Mouse (Mus musculus) liver, embryonic 16.5 days (tissue): ENCODE results near the gene Gm5134. TPM values are rescaled to one million over a fixed set of nuclear protein-coding genes. Genes with fewer than 3 reads are reported as not detected.

Experiments used
- ATAC-seq: fragments of 200-750 bp; cut with Nextera tagmentation; 2 replicates; pipeline ENCODE4 v1.8.0; 2017; ENCODE audit warnings: low read depth, mild to moderate bottlenecking, moderate number of reproducible peaks, moderate library complexity
- H3K27ac ChIP-seq: fragments of 300-500 bp; sonication (generic); 2 replicates; pipeline ENCODE4 v1.5.1; 2014; ENCODE audit warnings: mild to moderate bottlenecking, low read length
- H3K27me3 ChIP-seq: fragments of 300-500 bp; sonication (generic); 2 replicates; pipeline ENCODE4 v1.6.1; 2014; ENCODE audit warnings: low read depth, low read length, mixed read lengths; ENCODE audit not compliant: control insufficient read depth, insufficient read depth
- H3K36me3 ChIP-seq: fragments of 300-500 bp; sonication (generic); 2 replicates; pipeline ENCODE4 v1.6.1; 2014; ENCODE audit warnings: mild to moderate bottlenecking; ENCODE audit not compliant: control insufficient read depth, insufficient read depth
- H3K4me1 ChIP-seq: fragments of 300-500 bp; sonication (generic); 2 replicates; pipeline ENCODE4 v1.6.1; 2014; ENCODE audit warnings: low read depth, low read length, mixed read lengths; ENCODE audit not compliant: control insufficient read depth
- H3K4me2 ChIP-seq: fragments of 300-500 bp; sonication (generic); 2 replicates; pipeline ENCODE4 v1.6.1; 2014; ENCODE audit warnings: low read depth, low read length, mixed read lengths
- H3K4me3 ChIP-seq: fragments of 300-500 bp; sonication (generic); 2 replicates; pipeline ENCODE4 v1.5.1; 2014; ENCODE audit warnings: low read depth, mild to moderate bottlenecking, low read length
- H3K9ac ChIP-seq: fragments of 300-500 bp; sonication (generic); 2 replicates; pipeline ENCODE4 v1.6.1; 2014; ENCODE audit warnings: low read depth, low read length
- H3K9me3 ChIP-seq: fragments of 300-500 bp; sonication (generic); replicated peaks from 2 replicates; pipeline ENCODE4 v1.6.1; 2016; ENCODE audit warnings: low read length; ENCODE audit not compliant: control insufficient read depth
- WGBS: fragments of 180-500 bp; shearing (Covaris S2); extraction: QIAGEN DNeasy Blood & Tissue Kit; methylation state at CpG from one replicate; pipeline ENCODE4 v1.1.7; 2014; ENCODE audit not compliant: insufficient replicate concordance; 5-methylcytosine and 5-hydroxymethylcytosine counted together
- polyA plus RNA-seq: library from polyadenylated mRNA; unstranded; fragments of >200 nt; fragmentation: Nextera tagmentation; extraction: Ambion mirVana; gene quantifications from 2 replicates; pipeline ENCODE4 v1.2.1, GENCODE M21; 2015

Gm5134 gene
- polyA plus RNA-seq, 1 experiment from 2014 or later: 0.06 TPM

GRCm38 (mm10) chr10:76001160-76001559, 46.8 kb downstream of the Gm5134 start:
- H3K9me3 ChIP-seq: no peaks in the 10 kb centered on the region
- no peaks in the 10 kb centered on the region for H3K27me3 ChIP-seq
- H3K4me3 ChIP-seq: no peak overlapping the region
- H3K4me1 ChIP-seq: no peaks in the 10 kb centered on the region
- no peak for ATAC-seq
- H3K27ac ChIP-seq: no peak overlapping the region
- 43% methylated on average over 7 of the region's 7 CpGs for WGBS
- H3K9ac ChIP-seq: no peak overlapping the region
- no peak overlapping the region for H3K4me2 ChIP-seq
- H3K36me3 ChIP-seq: no peaks in the 10 kb centered on the region

GRCm38 (mm10) chr10:76002101-76002521, 47.8 kb downstream of the Gm5134 start:
- no peaks in the 10 kb centered on the region for H3K4me1 ChIP-seq
- H3K4me2 ChIP-seq: no peak overlapping the region
- no peaks in the 10 kb centered on the region for H3K36me3 ChIP-seq
- H3K9ac ChIP-seq: no peak overlapping the region
- H3K4me3 ChIP-seq: no peak overlapping the region
- no peaks in the 10 kb centered on the region for H3K9me3 ChIP-seq
- no peak overlapping the region for H3K27ac ChIP-seq
- no peak for ATAC-seq
- WGBS: 21% methylated on average over 3 of the region's 3 CpGs
- H3K27me3 ChIP-seq: no peaks in the 10 kb centered on the region

GRCm38 (mm10) chr10:76002615-76003014, 48.3 kb downstream of the Gm5134 start:
- WGBS: 35% methylated on average over 2 of the region's 2 CpGs
- H3K27ac ChIP-seq: no peak overlapping the region
- no peak overlapping the region for H3K4me2 ChIP-seq
- ATAC-seq: no peak
- H3K36me3 ChIP-seq: no peaks in the 10 kb centered on the region
- no peak overlapping the region for H3K4me3 ChIP-seq
- no peak overlapping the region for H3K9ac ChIP-seq
- H3K9me3 ChIP-seq: no peaks in the 10 kb centered on the region
- H3K27me3 ChIP-seq: no peaks in the 10 kb centered on the region
- H3K4me1 ChIP-seq: no peaks in the 10 kb centered on the region

GRCm38 (mm10) chr10:76003221-76003620, 48.9 kb downstream of the Gm5134 start:
- H3K27me3 ChIP-seq: no peaks in the 10 kb centered on the region
- no peak for ATAC-seq
- WGBS: 79% methylated on average over 2 of the region's 2 CpGs

DNA sequence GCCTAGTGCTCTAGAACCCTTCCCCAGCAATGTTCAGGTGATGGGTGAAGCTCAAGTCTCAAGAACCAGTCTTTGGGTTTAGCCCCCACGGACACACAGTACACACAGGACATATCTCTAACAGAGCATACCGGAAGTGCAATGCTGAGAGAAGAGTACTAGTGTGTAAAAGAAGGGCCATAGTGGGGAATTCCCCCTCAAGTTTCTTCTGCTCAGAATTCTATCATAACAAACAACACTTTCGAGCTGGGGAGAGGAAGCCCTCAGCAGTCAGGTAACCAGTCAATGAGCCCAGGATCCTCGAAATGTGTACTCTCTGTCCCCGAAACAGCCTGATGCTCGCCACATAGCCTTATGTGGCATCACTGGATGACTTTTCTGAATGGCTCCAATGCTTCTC, 52.1 kb downstream of the Gm5134 start:
- WGBS: 60% methylated on average over 6 of the region's 6 CpGs
- Histone ChIP-seq H3K9me3 (no peaks in the 10 kb centered on the region), H3K4me3 (no peak overlapping the region), H3K4me1 (no peaks in the 10 kb centered on the region), H3K36me3 (no peaks in the 10 kb centered on the region), H3K27me3 (no peaks in the 10 kb centered on the region), H3K4me2 (no peak overlapping the region), H3K27ac (no peak overlapping the region), H3K9ac (no peak overlapping the region)
- ATAC-seq: no peak

More at GRCm38 (mm10) chr10:76003221-76003620, 48.9 kb downstream of the Gm5134 start:
- H3K4me2 ChIP-seq: no peak overlapping the region
- H3K27ac ChIP-seq: no peak overlapping the region
- no peak overlapping the region for H3K9ac ChIP-seq
- no peak overlapping the region for H3K4me3 ChIP-seq
- H3K36me3 ChIP-seq: no peaks in the 10 kb centered on the region
- H3K4me1 ChIP-seq: no peaks in the 10 kb centered on the region
- no peaks in the 10 kb centered on the region for H3K9me3 ChIP-seq

DNA sequence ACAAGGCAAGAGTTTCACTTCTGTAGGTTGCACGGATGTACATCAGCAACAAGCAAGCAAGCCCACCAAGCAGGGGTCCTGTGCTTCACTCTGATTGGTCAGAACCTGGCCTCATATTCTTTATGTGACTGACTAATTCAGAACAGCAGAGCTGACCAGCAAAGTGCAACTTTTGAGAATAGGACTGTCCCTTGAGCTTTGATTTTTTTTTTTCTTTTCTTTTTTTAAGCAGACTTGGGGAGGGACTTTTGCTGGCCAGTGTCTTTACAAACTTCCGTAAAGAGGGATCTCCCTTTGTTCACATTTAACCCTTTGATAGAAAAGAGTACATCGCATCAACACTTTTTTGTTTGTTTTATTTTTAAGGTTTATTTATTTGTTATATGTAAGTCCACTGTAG, 55.5 kb downstream of the Gm5134 start:
- Histone ChIP-seq H3K9ac (no peak overlapping the region), H3K27me3 (no peaks in the 10 kb centered on the region), H3K9me3 (no peaks in the 10 kb centered on the region), H3K4me1 (no peaks in the 10 kb centered on the region), H3K4me2 (no peak overlapping the region), H3K27ac (no peak overlapping the region), H3K4me3 (no peak overlapping the region), H3K36me3 (no peaks in the 10 kb centered on the region)
- no peak for ATAC-seq
- 65% methylated on average over 3 of the region's 3 CpGs for WGBS

DNA sequence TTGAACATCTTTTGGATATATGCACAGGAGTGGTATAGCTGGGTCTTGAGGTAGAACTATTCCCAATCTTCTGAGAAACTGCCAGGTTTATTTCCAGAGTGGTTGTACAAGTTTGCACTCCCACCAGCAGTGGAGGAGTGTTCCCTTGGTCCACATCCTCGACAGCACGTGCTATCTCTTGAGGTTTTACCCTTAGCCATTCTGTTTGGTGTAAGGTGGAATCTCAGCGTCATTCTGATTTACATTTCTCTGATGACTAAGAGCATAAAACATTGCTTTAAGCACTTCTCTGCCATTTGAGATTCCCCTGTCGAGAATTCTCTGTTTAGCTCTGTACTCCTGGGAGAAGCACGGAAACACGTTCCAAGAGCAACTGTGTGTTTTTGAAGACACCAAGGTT, 58.6 kb downstream of the Gm5134 start:
- no peak for ATAC-seq
- H3K9me3 ChIP-seq: no peaks in the 10 kb centered on the region
- no peaks in the 10 kb centered on the region for H3K4me1 ChIP-seq
- no peak overlapping the region for H3K9ac ChIP-seq
- H3K27ac ChIP-seq: no peak overlapping the region
- no peaks in the 10 kb centered on the region for H3K36me3 ChIP-seq
- H3K4me2 ChIP-seq: no peak overlapping the region
- H3K4me3 ChIP-seq: no peak overlapping the region
- H3K27me3 ChIP-seq: no peaks in the 10 kb centered on the region
- WGBS: 65% methylated on average over 6 of the region's 6 CpGs

GRCm38 (mm10) chr10:76016886-76017285, 62.6 kb downstream of the Gm5134 start:
- Histone ChIP-seq H3K9me3 (no peaks in the 10 kb centered on the region), H3K27me3 (no peaks in the 10 kb centered on the region), H3K36me3 (no peaks in the 10 kb centered on the region), H3K9ac (no peak overlapping the region), H3K4me2 (no peak overlapping the region), H3K4me1 (peaks cover under 1% of the 10 kb centered on the region; the same call in 1 of the 2 replicates), H3K27ac (no peak overlapping the region), H3K4me3 (no peak overlapping the region)
- WGBS: 67% methylated on average over 3 of the region's 3 CpGs
- no peak for ATAC-seq

GRCm38 (mm10) chr10:76021728-76022127, 67.4 kb downstream of the Gm5134 start:
- no peaks in the 10 kb centered on the region for H3K27me3 ChIP-seq
- H3K36me3 ChIP-seq: no peaks in the 10 kb centered on the region
- peaks cover 3% of the 10 kb centered on the region; the same call in 1 of the 2 replicates for H3K4me1 ChIP-seq
- WGBS: 16% methylated on average over 3 of the region's 3 CpGs
- no peak overlapping the region for H3K9ac ChIP-seq
- no peaks in the 10 kb centered on the region for H3K9me3 ChIP-seq
- no peak overlapping the region for H3K27ac ChIP-seq
- H3K4me2 ChIP-seq: no peak overlapping the region
- peak; percentile 43; the same call in 1 of the 2 replicates for ATAC-seq
- H3K4me3 ChIP-seq: no peak overlapping the region
